Mouse (Mus musculus) heart, postnatal 14 days (tissue): ENCODE results near the gene Magi2. TPM values are rescaled to one million over a fixed set of nuclear protein-coding genes. Genes with fewer than 3 reads are reported as not detected.

Source experiments
- DNase-seq, 2 experiments: peaks; one replicate each; pipeline ENCODE4 v3.0.0; 2021 to 2022
- intact Hi-C: fragments of 180-260 bp; cut with DNase I; formaldehyde crosslinking; loops from one replicate; pipeline ENCODE4 v1.15.1; 2025
- total RNA-seq, 2 experiments: library from RNA; stranded (reverse); gene quantifications; 2 replicates each; pipeline ENCODE4 v1.2.3; 2021

Magi2 gene
- total RNA-seq, 2 experiments from 2014 or later = 3.5 to 5.9 TPM

DNA sequence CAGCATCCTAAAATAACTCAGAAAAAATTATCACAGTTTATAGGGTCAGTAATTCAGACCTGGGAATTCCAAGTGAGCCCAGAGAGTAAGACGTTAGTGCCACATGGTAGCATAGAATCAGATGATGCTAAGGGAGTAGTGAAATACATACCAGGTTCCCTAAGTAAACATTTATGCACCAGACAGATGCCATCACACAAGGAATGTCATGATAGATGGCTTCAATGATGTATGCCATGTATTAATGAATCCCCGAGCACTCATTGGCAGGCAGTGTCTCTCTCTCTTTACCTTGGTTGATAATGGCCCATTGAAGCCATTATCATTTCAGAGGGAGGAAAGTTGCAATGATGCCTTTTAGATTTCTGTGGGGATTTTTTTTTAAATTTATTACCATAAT is 490.5 kb downstream of the Magi2 start:
- intact Hi-C loops = no loop called here
- DNase-seq = no peak

DNA sequence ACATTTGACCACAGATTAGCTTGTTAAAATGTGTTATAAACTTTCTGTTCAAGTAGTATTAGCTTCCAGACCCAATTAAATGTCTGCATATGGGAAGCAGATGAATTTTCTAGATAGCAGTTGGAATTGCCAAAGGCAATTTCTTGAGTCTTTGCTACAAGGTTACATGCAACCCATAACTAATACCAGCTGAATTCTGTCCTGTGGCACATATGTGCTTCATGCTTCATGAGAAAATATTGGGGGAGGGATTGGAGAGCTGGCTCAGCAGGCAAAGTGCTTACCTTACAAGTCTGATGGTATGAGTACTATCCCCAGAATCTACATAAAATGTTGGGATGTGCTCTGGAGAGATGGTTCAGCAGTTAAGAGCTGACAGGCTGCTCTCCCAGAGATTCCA is 499.4 kb downstream of the Magi2 start:
- no peak for DNase-seq
- intact Hi-C loops = no loop called here

DNA sequence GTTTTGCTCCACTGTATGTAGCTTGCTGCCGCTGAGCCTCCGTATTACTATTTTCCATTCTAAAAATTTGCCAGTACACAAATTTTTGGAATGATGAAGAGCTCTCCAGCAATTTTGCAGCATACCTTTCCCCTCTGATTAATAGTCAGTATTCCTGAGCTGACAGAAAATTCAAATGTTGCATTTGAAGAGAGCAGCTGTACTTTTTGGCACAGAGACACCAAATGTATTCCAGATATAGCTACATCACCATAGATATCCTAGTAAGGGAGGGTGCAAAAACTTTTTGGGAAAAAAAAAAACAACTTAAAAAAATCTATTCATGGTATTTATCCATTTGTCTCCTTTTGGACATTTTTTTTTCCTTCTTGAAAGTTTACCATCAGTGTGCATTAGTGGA is 518.5 kb downstream of the Magi2 start:
- intact Hi-C loops = no loop called here
- no peak for DNase-seq

DNA sequence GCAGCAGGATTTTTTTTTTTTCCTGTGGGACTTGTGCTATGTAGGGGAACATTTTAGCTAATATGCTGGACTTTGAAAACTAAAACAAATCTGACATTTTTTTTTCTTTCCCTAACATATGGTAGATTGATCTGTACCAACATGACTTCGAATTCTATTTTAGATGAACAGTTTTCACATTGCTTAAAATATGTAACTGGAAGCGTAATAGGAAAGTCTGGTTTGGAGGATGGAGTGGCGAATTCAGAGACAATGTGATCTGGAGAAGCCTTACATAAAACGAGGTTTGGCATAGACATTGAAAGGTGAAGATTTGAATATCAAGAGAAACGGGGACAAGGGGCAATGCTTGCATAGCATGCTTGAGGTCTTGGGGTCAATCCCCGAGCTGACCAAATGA is 519.1 kb downstream of the Magi2 start:
- DNase-seq = no peak
- intact Hi-C loops = no loop called here

GRCm38 (mm10) chr5:19746865-19747514 is 520.2 kb downstream of the Magi2 start:
- intact Hi-C loops = no loop called here
- no peak for DNase-seq

DNA sequence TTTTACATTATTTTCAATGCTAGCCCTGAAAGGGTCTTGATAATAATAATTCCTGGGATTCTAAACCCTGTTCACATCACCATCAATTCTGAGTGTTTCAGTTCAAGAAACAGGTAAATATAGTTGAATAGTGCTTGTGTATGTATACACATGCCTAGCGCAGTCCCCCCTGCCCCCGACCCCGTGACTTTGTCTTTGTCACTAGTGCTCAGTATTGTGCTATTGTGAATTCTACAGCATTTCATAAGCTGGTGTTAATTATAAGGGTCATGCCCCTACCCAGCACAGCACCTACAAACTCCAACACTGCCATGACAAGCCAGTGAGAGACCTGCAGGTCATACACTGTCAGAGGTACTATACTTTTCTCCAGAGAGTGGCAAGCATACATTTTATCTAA is 520.8 kb downstream of the Magi2 start:
- intact Hi-C loops = no loop called here
- DNase-seq = no peak

DNA sequence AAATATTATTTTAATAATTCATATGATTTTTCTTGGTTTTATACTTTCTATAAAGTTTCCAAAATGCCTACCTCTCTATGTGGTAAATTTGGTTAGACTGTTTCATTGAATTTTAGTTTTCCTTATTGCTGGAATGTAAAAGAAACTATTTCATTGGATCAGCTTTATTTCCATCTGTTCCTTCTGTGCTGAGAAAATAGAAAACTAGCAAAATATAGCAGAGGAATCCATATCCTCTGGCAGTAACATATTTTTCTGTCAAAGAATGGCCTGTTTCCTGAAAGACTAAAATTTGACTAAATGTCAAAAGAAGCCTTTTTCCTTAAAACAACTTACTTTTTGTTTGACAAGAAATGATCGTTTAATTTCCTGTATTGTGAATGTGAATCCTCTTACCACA is 552.4 kb downstream of the Magi2 start:
- DNase-seq = no peak

GRCm38 (mm10) chr5:19780076-19780475 is 553.2 kb downstream of the Magi2 start:
- DNase-seq = no peak
- intact Hi-C loops = no loop called here

More for the DNA sequence above, 552.4 kb downstream of the Magi2 start:
- intact Hi-C loops = no loop called here

DNA sequence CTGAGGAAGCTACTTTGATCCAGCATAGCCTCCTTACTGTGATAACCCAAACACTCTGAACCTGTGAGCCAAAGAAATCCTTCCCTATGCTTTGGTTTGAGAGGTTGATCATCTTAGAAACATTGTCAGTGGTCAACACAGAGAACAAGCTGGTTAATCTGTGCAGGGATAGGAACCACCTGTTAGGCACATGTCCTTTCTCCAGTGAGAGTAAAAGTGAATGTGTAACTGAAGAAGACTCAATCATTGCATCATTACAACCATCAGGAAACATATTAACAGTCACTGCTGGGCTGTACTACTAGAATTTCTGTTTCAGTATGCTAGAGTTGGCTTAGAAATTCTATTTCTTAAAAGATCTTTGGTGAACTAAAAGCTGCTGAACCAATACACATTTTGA is 558.5 kb downstream of the Magi2 start:
- intact Hi-C loops = no loop called here
- DNase-seq = no peak

- intact Hi-C loops = no loop called here
- DNase-seq = no peak
Observed at GRCm38 (mm10) chr5:19787522-19788144, 560.8 kb downstream of the Magi2 start.

GRCm38 (mm10) chr5:19803052-19803769 is 576.4 kb downstream of the Magi2 start:
- intact Hi-C loops = no loop called here
- DNase-seq = no peak

- intact Hi-C loops = no loop called here
- no peak for DNase-seq
Observed at GRCm38 (mm10) chr5:19822502-19822901, 595.7 kb downstream of the Magi2 start.

DNA sequence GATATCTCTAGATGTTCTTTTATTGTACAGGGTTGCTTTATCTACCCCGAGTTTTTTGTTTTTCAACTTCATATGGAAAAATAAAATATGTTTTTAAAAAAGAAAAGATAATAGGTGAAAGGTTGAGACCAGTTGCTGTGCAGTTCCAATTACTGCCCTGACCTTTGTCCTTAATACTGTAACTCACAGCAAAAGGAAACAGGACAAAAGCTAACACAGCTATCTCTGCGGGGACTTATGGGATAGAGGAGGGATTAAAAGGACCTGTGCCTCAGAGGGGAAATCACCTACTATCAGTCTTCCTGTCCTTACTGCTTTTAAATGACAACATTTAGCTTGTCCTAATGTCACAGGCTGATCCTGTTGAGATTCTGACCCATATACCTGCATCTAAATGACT is 599.1 kb downstream of the Magi2 start:
- no peak for DNase-seq

DNA sequence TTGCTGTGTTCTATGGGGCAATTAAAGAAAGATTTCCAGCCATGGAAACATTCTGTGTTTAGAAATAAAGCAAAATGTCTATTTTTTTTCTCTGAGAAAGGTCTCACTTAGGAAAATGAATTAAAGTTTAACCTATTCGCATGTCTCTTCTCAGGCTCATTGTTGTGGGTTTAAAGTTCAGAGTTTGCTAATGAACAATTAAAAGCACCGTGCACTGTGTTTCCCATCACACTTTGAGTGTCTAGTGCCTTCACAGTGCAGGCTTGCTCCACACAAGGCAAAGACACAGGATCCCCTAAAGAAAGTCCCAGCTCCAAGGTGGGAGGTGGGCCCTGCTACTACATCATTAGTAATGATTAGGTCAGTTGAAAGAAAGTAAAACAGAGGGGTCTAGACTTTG is 602.5 kb downstream of the Magi2 start:
- intact Hi-C loops = no loop called here

More for the DNA sequence above, 599.1 kb downstream of the Magi2 start:
- intact Hi-C loops = no loop called here

DNA sequence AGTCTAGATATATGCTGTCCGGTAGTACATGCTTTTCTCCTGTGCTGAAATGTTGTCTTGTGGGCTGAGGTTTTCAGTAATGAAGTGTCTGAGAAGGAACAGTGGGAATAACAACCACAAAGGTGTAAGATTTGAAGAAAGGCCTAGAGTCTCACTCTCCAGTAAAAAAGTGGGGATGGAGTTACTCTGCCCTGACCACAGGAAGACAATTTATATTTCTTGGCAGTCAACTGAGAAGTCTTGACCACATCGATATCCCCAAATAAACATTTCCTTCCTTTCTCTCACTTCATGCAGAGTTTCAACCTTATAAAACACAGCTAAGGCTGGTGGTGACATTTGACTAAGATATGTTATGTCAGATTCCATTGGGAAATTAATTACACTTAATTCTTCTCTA is 636.0 kb downstream of the Magi2 start:
- intact Hi-C loops = no loop called here
- DNase-seq = no peak

More for the DNA sequence above, 602.5 kb downstream of the Magi2 start:
- DNase-seq = no peak

DNA sequence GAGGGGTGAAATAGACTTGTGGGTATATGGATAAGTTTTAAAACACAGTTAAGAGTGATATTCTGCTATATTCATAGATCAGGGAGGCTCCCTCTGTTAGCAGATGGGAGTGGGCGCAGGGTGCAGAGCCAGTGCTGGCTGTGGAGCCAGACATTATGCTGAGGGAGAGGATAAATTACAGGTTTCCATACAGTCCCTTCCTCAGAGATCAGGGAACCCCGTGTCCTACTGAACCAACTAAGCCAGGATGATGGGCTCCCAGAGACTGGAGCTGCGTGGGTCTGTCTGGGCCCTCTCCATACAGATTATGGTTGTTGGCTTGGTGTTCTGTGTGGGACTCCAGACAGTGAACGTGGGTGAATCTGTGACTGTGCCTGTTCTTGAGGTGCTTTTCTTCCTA is 643.6 kb downstream of the Magi2 start:
- intact Hi-C loops = no loop called here
- no peak for DNase-seq

- intact Hi-C loops = no loop called here
- DNase-seq = no peak
Observed at GRCm38 (mm10) chr5:19891693-19892092, 664.9 kb downstream of the Magi2 start.

DNA sequence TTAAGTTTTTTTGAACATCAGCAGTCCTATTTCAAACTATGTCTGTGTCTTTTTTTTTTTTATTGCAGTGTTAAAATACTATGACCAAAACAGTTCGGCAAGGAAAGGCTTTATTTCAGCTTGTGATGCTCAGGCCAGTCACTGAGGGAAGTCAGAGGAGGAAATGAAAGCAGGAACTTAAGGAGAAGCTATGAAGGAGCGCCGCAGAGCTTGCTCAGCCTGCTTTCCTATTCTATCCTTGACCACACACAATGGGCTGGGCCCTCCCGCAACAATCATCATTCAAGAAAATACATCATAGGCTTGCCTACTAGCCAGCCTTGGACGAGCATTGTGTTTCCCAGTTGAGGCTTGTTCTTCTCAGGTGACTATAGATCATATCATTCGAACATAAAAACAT is 669.1 kb downstream of the Magi2 start:
- no peak for DNase-seq
- intact Hi-C loops = no loop called here

DNA sequence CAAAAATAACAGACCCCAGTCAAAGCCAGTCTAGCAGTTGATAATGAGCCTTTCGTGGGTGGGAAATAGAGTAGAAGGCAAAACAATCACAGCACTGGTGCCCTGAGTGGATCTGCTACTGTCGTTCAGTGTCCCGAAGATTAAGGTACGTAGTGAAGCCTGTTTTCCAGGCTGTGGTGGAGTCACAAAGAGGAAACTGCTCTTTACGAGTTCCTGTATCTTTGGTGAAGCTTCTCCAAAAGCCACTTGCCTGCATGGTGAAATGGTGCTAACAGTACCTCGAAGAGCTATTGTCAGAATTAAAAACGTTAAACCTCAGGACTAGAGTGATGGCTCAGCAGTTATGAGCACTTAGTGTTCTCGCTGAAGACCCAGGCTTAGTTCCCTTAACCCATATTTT is 674.8 kb downstream of the Magi2 start:
- DNase-seq = no peak
- intact Hi-C loops = no loop called here

DNA sequence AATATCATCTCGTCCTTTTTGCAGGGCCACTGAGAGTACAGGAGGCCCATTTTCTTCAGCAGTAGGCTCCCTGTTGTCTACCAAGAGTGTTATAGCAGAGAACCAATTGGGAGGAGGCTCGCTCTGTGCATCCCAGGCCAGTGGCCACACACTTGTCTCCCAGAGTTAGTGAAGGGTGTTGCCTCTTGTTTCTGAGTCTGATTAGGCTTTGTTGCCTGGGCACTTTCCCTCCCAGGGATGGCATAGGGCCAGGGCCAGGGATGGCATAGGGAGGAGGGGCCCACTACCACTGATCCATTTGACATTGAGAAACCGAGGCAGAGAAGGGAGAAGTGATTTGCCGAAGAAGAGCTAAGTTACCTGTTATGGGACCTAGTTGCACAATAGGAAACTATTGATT is 679.8 kb downstream of the Magi2 start:
- intact Hi-C loops = no loop called here
- no peak for DNase-seq

DNA sequence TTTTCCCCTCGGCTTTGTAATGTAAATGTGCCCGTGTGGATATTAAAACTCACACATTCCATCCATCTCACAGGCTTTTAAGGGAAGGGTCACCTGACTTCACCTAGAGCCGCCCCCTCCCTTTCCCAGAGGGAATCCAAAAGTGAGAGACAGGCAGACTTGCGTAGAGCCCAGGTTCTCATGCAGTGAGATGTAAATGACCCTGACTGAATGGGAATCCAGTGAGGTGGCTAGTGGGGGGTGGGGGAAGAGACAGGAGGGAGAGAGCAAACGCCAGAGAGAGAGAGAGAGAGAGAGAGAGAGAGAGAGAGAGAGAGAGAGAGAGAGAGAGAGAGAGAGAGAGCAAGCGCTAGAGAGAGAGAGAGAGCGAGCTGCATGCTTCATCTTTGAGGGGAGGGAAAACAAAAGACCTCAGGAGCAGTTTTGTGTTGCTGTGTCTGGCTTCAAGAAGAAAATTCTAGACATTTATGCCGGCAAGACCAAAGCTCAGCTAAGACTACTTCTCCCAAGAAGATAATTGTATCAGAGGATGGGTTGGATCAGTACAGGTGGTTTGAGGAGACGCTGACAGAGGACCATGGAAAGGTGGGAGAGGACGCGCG is 680.6 kb downstream of the Magi2 start:
- DNase-seq = no peak
- intact Hi-C loops = no loop called here
